Mouse (Mus musculus): Measurements from ENCODE around the gene Rel. TPM values are rescaled to one million over a fixed set of nuclear protein-coding genes. Genes with fewer than 3 reads are reported as not detected.

Rel gene
- polyA plus RNA-seq (2012; rRNA removed) = 0.75 and 1.2 TPM in 2 replicates

GRCm38 (mm10) chr11:23770760-23771506 lies at the start of gene Rel:
Gene Rel (minus strand): TSS chr11:23770970.

Other genes starting within 250 kb of the Rel start
- gene 1700093K21Rik, start 249.8 kb downstream of the Rel start, polyA plus RNA-seq (2012; rRNA removed) = 0.65 and 0.86 TPM in 2 replicates
- gene 0610010F05Rik, start 137.3 kb downstream of the Rel start, polyA plus RNA-seq (2012; rRNA removed) = 45.7 and 52.4 TPM in 2 replicates
- gene Pus10, start 105.3 kb downstream of the Rel start, polyA plus RNA-seq (2012; rRNA removed) = 14.7 and 16.4 TPM in 2 replicates
- 17.8 and 20.3 TPM in 2 replicates for gene Pex13, start 105.0 kb downstream of the Rel start, polyA plus RNA-seq (2012; rRNA removed)
- gene Papolg, start 124.3 kb upstream of the Rel start, polyA plus RNA-seq (2012; rRNA removed) = 17.7 and 20.8 TPM in 2 replicates